Mouse (Mus musculus) adrenal gland, adult 2 months (tissue): ENCODE results near the gene Col9a2. TPM values are rescaled to one million over a fixed set of nuclear protein-coding genes. Genes with fewer than 3 reads are reported as not detected.
A peak's percentile ranks its signal among the peaks of the same experiment; 100 is the strongest.

Source experiments
- DNase-seq: peaks from one replicate; pipeline ENCODE4 v3.0.0; 2021
- long read RNA-seq: library from polyadenylated mRNA; stranded (forward); transcript quantifications from one replicate; pipeline ENCODE4 v2.0.0, GENCODE M21; 2021
- polyA plus RNA-seq: library from polyadenylated mRNA; depleted of rRNA; stranded (reverse); fragments of >200 nt; gene quantifications from 2 replicates; pipeline ENCODE4 v1.2.3, GENCODE M21; 2012; rRNA removed
- total RNA-seq, 2 experiments: library from RNA; stranded (reverse); gene quantifications; 2 replicates each; pipeline ENCODE4 v1.2.3; 2021

Col9a2 gene
- total RNA-seq: under 1 TPM; 0.21 to 0.23 TPM
- 0.47 and 0.76 TPM in 2 replicates for polyA plus RNA-seq
- long read RNA-seq, partial matches to known transcripts: 0 of 2 reads
- long read RNA-seq, other reads (novel, unspliced or antisense): 1 of 2 reads

GRCm38 (mm10) chr4:121039331-121040115 is at the start of gene Col9a2:
Gene Col9a2 (plus strand): TSS chr4:121039385.
- no peak for DNase-seq

GRCm38 (mm10) chr4:120992284-120992683 is 46.9 kb upstream of the Col9a2 start:
- DNase-seq: no peak

GRCm38 (mm10) chr4:120993025-120993424 is 46.2 kb upstream of the Col9a2 start:
- DNase-seq: no peak

- no peak for DNase-seq
Measured at GRCm38 (mm10) chr4:120995911-120996310, 43.3 kb upstream of the Col9a2 start.

GRCm38 (mm10) chr4:121001042-121001441 is 38.1 kb upstream of the Col9a2 start:
- DNase-seq: no peak

GRCm38 (mm10) chr4:121001659-121002058 is 37.5 kb upstream of the Col9a2 start:
- no peak for DNase-seq

GRCm38 (mm10) chr4:121002400-121003171 is 36.6 kb upstream of the Col9a2 start:
- no peak for DNase-seq

- DNase-seq: no peak
Measured at GRCm38 (mm10) chr4:121003611-121004091, 35.5 kb upstream of the Col9a2 start.

- no peak for DNase-seq
Measured at GRCm38 (mm10) chr4:121004679-121005078, 34.5 kb upstream of the Col9a2 start.

GRCm38 (mm10) chr4:121007006-121007405 is 32.2 kb upstream of the Col9a2 start:
- DNase-seq: no peak

- DNase-seq: no peak
Measured at GRCm38 (mm10) chr4:121008071-121008745, 31.0 kb upstream of the Col9a2 start.

GRCm38 (mm10) chr4:121009151-121009550 is 30.0 kb upstream of the Col9a2 start:
- DNase-seq: no peak

GRCm38 (mm10) chr4:121010770-121011549 is 28.2 kb upstream of the Col9a2 start:
- no peak for DNase-seq

GRCm38 (mm10) chr4:121014594-121015267 is 24.5 kb upstream of the Col9a2 start:
- DNase-seq: no peak

GRCm38 (mm10) chr4:121015268-121015659 is 23.9 kb upstream of the Col9a2 start:
- no peak for DNase-seq

GRCm38 (mm10) chr4:121016021-121016898 is 22.9 kb upstream of the Col9a2 start:
- peak; percentile 23 for DNase-seq

- peak; percentile 99 for DNase-seq
Measured at GRCm38 (mm10) chr4:121016928-121017657, 22.1 kb upstream of the Col9a2 start, which contains the start of gene Smap2. Gene Smap2 (minus strand): TSS chr4:121017247.

- no peak for DNase-seq
Measured at GRCm38 (mm10) chr4:121018250-121018649, 20.9 kb upstream of the Col9a2 start.
